Mouse (Mus musculus) right cerebral cortex, postnatal 4 days (tissue): ENCODE data around the gene Rora.
"Not testable (repeated sequence)": the region's sequence is repeated elsewhere in the genome, so short reads cannot be mapped to it uniquely, and the experiment has no call there.

Source experiments
- DNase-seq: peaks from one replicate; pipeline ENCODE4 v3.0.0-alpha.2; 2022

Gene Rora

GRCm38 (mm10) chr9:69100153-69100756, 446.7 kb downstream of the Rora start:
- not testable (repeated sequence) for DNase-seq

GRCm38 (mm10) chr9:69104321-69104720, 450.7 kb downstream of the Rora start:
- no peak for DNase-seq

- DNase-seq: no peak
These were observed 456.2 kb downstream of the Rora start for GRCm38 (mm10) chr9:69109618-69110300.

GRCm38 (mm10) chr9:69110301-69110674, 456.7 kb downstream of the Rora start:
- no peak for DNase-seq

- no peak for DNase-seq
These were observed 457.1 kb downstream of the Rora start for GRCm38 (mm10) chr9:69110706-69111105.

GRCm38 (mm10) chr9:69111539-69111938, 458.0 kb downstream of the Rora start:
- no peak for DNase-seq

GRCm38 (mm10) chr9:69114429-69114984, 460.9 kb downstream of the Rora start:
- no peak for DNase-seq

GRCm38 (mm10) chr9:69116740-69117139, 463.2 kb downstream of the Rora start:
- DNase-seq: no peak

GRCm38 (mm10) chr9:69121117-69121740, 467.6 kb downstream of the Rora start:
- peak; percentile 26 for DNase-seq

GRCm38 (mm10) chr9:69125011-69125786, 471.6 kb downstream of the Rora start:
- DNase-seq: no peak

GRCm38 (mm10) chr9:69125787-69126161, 472.2 kb downstream of the Rora start:
- DNase-seq: no peak

- no peak for DNase-seq
These were observed 473.0 kb downstream of the Rora start for GRCm38 (mm10) chr9:69126595-69126994.

- no peak for DNase-seq
These were observed 474.7 kb downstream of the Rora start for GRCm38 (mm10) chr9:69128335-69128734.

GRCm38 (mm10) chr9:69132995-69133394, 479.4 kb downstream of the Rora start:
- no peak for DNase-seq

GRCm38 (mm10) chr9:69133696-69134095, 480.1 kb downstream of the Rora start:
- DNase-seq: no peak

GRCm38 (mm10) chr9:69134604-69135003, 481.0 kb downstream of the Rora start:
- no peak for DNase-seq

GRCm38 (mm10) chr9:69136821-69137220, 483.2 kb downstream of the Rora start:
- no peak for DNase-seq

- no peak for DNase-seq
These were observed 483.8 kb downstream of the Rora start for GRCm38 (mm10) chr9:69137398-69137797.

GRCm38 (mm10) chr9:69140144-69140543, 486.6 kb downstream of the Rora start:
- no peak for DNase-seq

- DNase-seq: no peak
These were observed 488.3 kb downstream of the Rora start for GRCm38 (mm10) chr9:69141859-69142258.

GRCm38 (mm10) chr9:69146937-69147336, 493.4 kb downstream of the Rora start:
- no peak for DNase-seq

GRCm38 (mm10) chr9:69150224-69150623, 496.6 kb downstream of the Rora start:
- no peak for DNase-seq

GRCm38 (mm10) chr9:69154684-69155083, 501.1 kb downstream of the Rora start:
- no peak for DNase-seq
